Mouse (Mus musculus): Measurements from ENCODE around the gene Otog. TPM values are rescaled to one million over a fixed set of nuclear protein-coding genes. Genes with fewer than 3 reads are reported as not detected.

The Otog gene
- polyA plus RNA-seq (2015; fragmentation: Illumina TruSeq; extraction: RNeasy Lipid Tissue Mini Kit (QIAGEN cat#74804); ENCODE audit: low read depth, low replicate concordance): not detected

DNA sequence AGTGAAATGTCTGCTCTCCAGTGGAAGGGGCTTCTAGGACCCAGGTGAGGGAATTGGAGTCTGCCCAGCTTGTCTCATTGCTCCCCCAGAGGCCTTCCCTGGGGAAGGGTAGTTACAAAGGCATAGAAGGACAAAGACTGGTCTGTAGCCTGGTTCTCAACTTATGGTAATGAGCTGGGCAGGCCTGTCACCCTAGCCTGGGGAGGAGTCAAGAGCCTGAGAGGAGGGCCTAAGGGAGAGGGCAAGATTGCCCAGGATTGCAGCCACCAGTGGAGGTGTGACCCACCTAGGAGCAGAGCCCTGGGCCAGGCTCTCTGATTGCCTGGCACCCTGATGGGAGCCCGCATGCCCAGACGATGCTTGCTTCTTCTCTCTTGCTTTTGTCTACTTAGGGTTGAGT lies at the start of gene Otog:
Otog (plus strand) TSS at position 292 of the 400 bp plus-strand sequence.

GRCm38 (mm10) chr7:46238346-46238745 lies 2.4 kb upstream of the Otog start, which contains the start of gene Ush1c:
Gene Ush1c (minus strand): TSS chr7:46238503.

Other genes starting within 250 kb of the Otog start
- gene Abcc6, start 210.7 kb upstream of the Otog start, polyA plus RNA-seq (2015; fragmentation: Illumina TruSeq; extraction: RNeasy Lipid Tissue Mini Kit (QIAGEN cat#74804); ENCODE audit: low read depth, low replicate concordance): 1.2 TPM
- 68.6 TPM for gene Nomo1, start 207.3 kb upstream of the Otog start, polyA plus RNA-seq (2015; fragmentation: Illumina TruSeq; extraction: RNeasy Lipid Tissue Mini Kit (QIAGEN cat#74804); ENCODE audit: low read depth, low replicate concordance)
- 34.7 TPM for gene Kcnj11, start 140.2 kb upstream of the Otog start, polyA plus RNA-seq (2015; fragmentation: Illumina TruSeq; extraction: RNeasy Lipid Tissue Mini Kit (QIAGEN cat#74804); ENCODE audit: low read depth, low replicate concordance)
- 21.2 TPM for gene Abcc8, start 61.0 kb upstream of the Otog start, polyA plus RNA-seq (2015; fragmentation: Illumina TruSeq; extraction: RNeasy Lipid Tissue Mini Kit (QIAGEN cat#74804); ENCODE audit: low read depth, low replicate concordance)
- not detected for gene Ush1c, start 2.5 kb upstream of the Otog start, polyA plus RNA-seq (2015; fragmentation: Illumina TruSeq; extraction: RNeasy Lipid Tissue Mini Kit (QIAGEN cat#74804); ENCODE audit: low read depth, low replicate concordance)
- not detected for gene Myod1, start 135.5 kb downstream of the Otog start, polyA plus RNA-seq (2015; fragmentation: Illumina TruSeq; extraction: RNeasy Lipid Tissue Mini Kit (QIAGEN cat#74804); ENCODE audit: low read depth, low replicate concordance)
- gene Kcnc1, start 155.5 kb downstream of the Otog start, polyA plus RNA-seq (2015; fragmentation: Illumina TruSeq; extraction: RNeasy Lipid Tissue Mini Kit (QIAGEN cat#74804); ENCODE audit: low read depth, low replicate concordance): 104 TPM

Data from brain, adult 10 weeks (tissue).